Mouse (Mus musculus): ENCODE measurements at regions not wholly inside any gene's neighbourhood (a gene's known extent, or its start where the extent isn't known, plus 50 kb on each side); places are given as distances from the start of the nearest gene placed in this dataset.
"Not testable (repeated sequence)": the region's sequence is repeated elsewhere in the genome, so short reads cannot be mapped to it uniquely, and the experiment has no call there.

GRCm38 (mm10) chr5:3211284-3211683 lies 130.0 kb upstream of the Cdk6 start:
- no peak overlapping the region for H3K4me3 ChIP-seq (ENCODE audit: insufficient read depth in 1 of 2, low read depth in 1 of 2, low read length in 2 of 2, poor library complexity in 1 of 2, severe bottlenecking in 1 of 2)
- no peak overlapping the region for H3K27ac ChIP-seq (ENCODE audit: insufficient read depth, low read depth, low read length, poor library complexity, severe bottlenecking)
- no peak overlapping the region for H3K9ac ChIP-seq (ENCODE audit: insufficient read depth, low read depth, low read length, poor library complexity, severe bottlenecking)
- in situ Hi-C loops (cut with MboI; ENCODE audit: low sequenced_read_pairs in 2 of 2, unreplicated experiment in 2 of 2), result no loop called here
- H3K9me3 ChIP-seq (ENCODE audit: control insufficient read depth, insufficient read depth, low read depth, low read length), result no peaks in the 10 kb centered on the region
- no peaks in the 10 kb centered on the region for H3K36me3 ChIP-seq (ENCODE audit: control insufficient read depth, insufficient read depth, low read length, poor library complexity, severe bottlenecking)
- no peak for TF ChIP-seq MAFK (IDR thresholded peaks at IDR 0.05; ENCODE audit: insufficient read depth, low read depth, low read length)
- TF ChIP-seq HCFC1 (IDR thresholded peaks at IDR 0.05; ENCODE audit: borderline replicate concordance, insufficient read depth, low read length), result no peak
- no peak for TF ChIP-seq CHD2 (IDR thresholded peaks at IDR 0.05; ENCODE audit: low read depth, low read length)
- TF ChIP-seq ZC3H11A (IDR thresholded peaks at IDR 0.05; ENCODE audit: borderline replicate concordance, low read depth, low read length), result no peak
- TF ChIP-seq ZNF384 (IDR thresholded peaks at IDR 0.05; ENCODE audit: low read depth, low read length), result no peak
- H3K4me1 ChIP-seq (ENCODE audit: control insufficient read depth in 2 of 2, insufficient read depth in 2 of 2, low read length in 2 of 2, poor library complexity in 1 of 2), result no peaks in the 10 kb centered on the region
- DNase-seq (ENCODE audit: low read depth, low spot score), result no peak

GRCm38 (mm10) chr5:3216053-3216452 lies 125.2 kb upstream of the Cdk6 start:
- no peak for TF ChIP-seq ZNF384 (IDR thresholded peaks at IDR 0.05; ENCODE audit: low read depth, low read length)
- no peak for TF ChIP-seq ZC3H11A (IDR thresholded peaks at IDR 0.05; ENCODE audit: borderline replicate concordance, low read depth, low read length)
- TF ChIP-seq CHD2 (IDR thresholded peaks at IDR 0.05; ENCODE audit: low read depth, low read length), result no peak
- TF ChIP-seq MAFK (IDR thresholded peaks at IDR 0.05; ENCODE audit: insufficient read depth, low read depth, low read length), result no peak
- no peak for TF ChIP-seq HCFC1 (IDR thresholded peaks at IDR 0.05; ENCODE audit: borderline replicate concordance, insufficient read depth, low read length)
- no peak overlapping the region for H3K27ac ChIP-seq (ENCODE audit: insufficient read depth, low read depth, low read length, poor library complexity, severe bottlenecking)
- H3K36me3 ChIP-seq (ENCODE audit: control insufficient read depth, insufficient read depth, low read length, poor library complexity, severe bottlenecking), result no peaks in the 10 kb centered on the region
- in situ Hi-C loops (cut with MboI; ENCODE audit: low sequenced_read_pairs in 2 of 2, unreplicated experiment in 2 of 2), result no loop called here
- no peak overlapping the region for H3K9ac ChIP-seq (ENCODE audit: insufficient read depth, low read depth, low read length, poor library complexity, severe bottlenecking)
- no peaks in the 10 kb centered on the region for H3K4me1 ChIP-seq (ENCODE audit: control insufficient read depth in 2 of 2, insufficient read depth in 2 of 2, low read length in 2 of 2, poor library complexity in 1 of 2)
- no peak overlapping the region for H3K4me3 ChIP-seq (ENCODE audit: insufficient read depth in 1 of 2, low read depth in 1 of 2, low read length in 2 of 2, poor library complexity in 1 of 2, severe bottlenecking in 1 of 2)
- DNase-seq (ENCODE audit: low read depth, low spot score), result no peak
- H3K9me3 ChIP-seq (ENCODE audit: control insufficient read depth, insufficient read depth, low read depth, low read length), result no peaks in the 10 kb centered on the region

GRCm38 (mm10) chr5:3219230-3219629 lies 122.1 kb upstream of the Cdk6 start:
- TF ChIP-seq HCFC1 (IDR thresholded peaks at IDR 0.05; ENCODE audit: borderline replicate concordance, insufficient read depth, low read length), result no peak
- TF ChIP-seq ZC3H11A (IDR thresholded peaks at IDR 0.05; ENCODE audit: borderline replicate concordance, low read depth, low read length), result no peak
- no peak for TF ChIP-seq ZNF384 (IDR thresholded peaks at IDR 0.05; ENCODE audit: low read depth, low read length)

GRCm38 (mm10) chr5:3219770-3220169 lies 121.5 kb upstream of the Cdk6 start:
- H3K36me3 ChIP-seq (ENCODE audit: control insufficient read depth, insufficient read depth, low read length, poor library complexity, severe bottlenecking), result no peaks in the 10 kb centered on the region
- H3K9ac ChIP-seq (ENCODE audit: insufficient read depth, low read depth, low read length, poor library complexity, severe bottlenecking), result no peak overlapping the region
- no peaks in the 10 kb centered on the region for H3K4me1 ChIP-seq (ENCODE audit: control insufficient read depth in 2 of 2, insufficient read depth in 2 of 2, low read length in 2 of 2, poor library complexity in 1 of 2)
- no peak for TF ChIP-seq ZNF384 (IDR thresholded peaks at IDR 0.05; ENCODE audit: low read depth, low read length)
- no peak for TF ChIP-seq HCFC1 (IDR thresholded peaks at IDR 0.05; ENCODE audit: borderline replicate concordance, insufficient read depth, low read length)
- TF ChIP-seq CHD2 (IDR thresholded peaks at IDR 0.05; ENCODE audit: low read depth, low read length), result no peak
- TF ChIP-seq MAFK (IDR thresholded peaks at IDR 0.05; ENCODE audit: insufficient read depth, low read depth, low read length), result no peak
- no peak for TF ChIP-seq ZC3H11A (IDR thresholded peaks at IDR 0.05; ENCODE audit: borderline replicate concordance, low read depth, low read length)
- H3K4me3 ChIP-seq (ENCODE audit: insufficient read depth in 1 of 2, low read depth in 1 of 2, low read length in 2 of 2, poor library complexity in 1 of 2, severe bottlenecking in 1 of 2), result no peak overlapping the region
- no peak overlapping the region for H3K27ac ChIP-seq (ENCODE audit: insufficient read depth, low read depth, low read length, poor library complexity, severe bottlenecking)
- DNase-seq (ENCODE audit: low read depth, low spot score), result no peak
- in situ Hi-C loops (cut with MboI; ENCODE audit: low sequenced_read_pairs in 2 of 2, unreplicated experiment in 2 of 2), result no loop called here
- no peaks in the 10 kb centered on the region for H3K9me3 ChIP-seq (ENCODE audit: control insufficient read depth, insufficient read depth, low read depth, low read length)

More at GRCm38 (mm10) chr5:3219230-3219629, 122.1 kb upstream of the Cdk6 start:
- DNase-seq (ENCODE audit: low read depth, low spot score), result no peak
- no peaks in the 10 kb centered on the region for H3K4me1 ChIP-seq (ENCODE audit: control insufficient read depth in 2 of 2, insufficient read depth in 2 of 2, low read length in 2 of 2, poor library complexity in 1 of 2)
- H3K27ac ChIP-seq (ENCODE audit: insufficient read depth, low read depth, low read length, poor library complexity, severe bottlenecking), result no peak overlapping the region
- no peaks in the 10 kb centered on the region for H3K9me3 ChIP-seq (ENCODE audit: control insufficient read depth, insufficient read depth, low read depth, low read length)
- no peak overlapping the region for H3K4me3 ChIP-seq (ENCODE audit: insufficient read depth in 1 of 2, low read depth in 1 of 2, low read length in 2 of 2, poor library complexity in 1 of 2, severe bottlenecking in 1 of 2)
- no peak overlapping the region for H3K9ac ChIP-seq (ENCODE audit: insufficient read depth, low read depth, low read length, poor library complexity, severe bottlenecking)
- H3K36me3 ChIP-seq (ENCODE audit: control insufficient read depth, insufficient read depth, low read length, poor library complexity, severe bottlenecking), result no peaks in the 10 kb centered on the region
- in situ Hi-C loops (cut with MboI; ENCODE audit: low sequenced_read_pairs in 2 of 2, unreplicated experiment in 2 of 2), result no loop called here

GRCm38 (mm10) chr5:3223819-3224218 lies 117.5 kb upstream of the Cdk6 start:
- H3K4me1 ChIP-seq (ENCODE audit: control insufficient read depth in 2 of 2, insufficient read depth in 2 of 2, low read length in 2 of 2, poor library complexity in 1 of 2); in situ Hi-C loops (cut with MboI; ENCODE audit: low sequenced_read_pairs in 2 of 2, unreplicated experiment in 2 of 2); H3K36me3 ChIP-seq (ENCODE audit: control insufficient read depth, insufficient read depth, low read length, poor library complexity, severe bottlenecking); H3K9me3 ChIP-seq (ENCODE audit: control insufficient read depth, insufficient read depth, low read depth, low read length); H3K27ac ChIP-seq (ENCODE audit: insufficient read depth, low read depth, low read length, poor library complexity, severe bottlenecking); DNase-seq (ENCODE audit: low read depth, low spot score); H3K4me3 ChIP-seq (ENCODE audit: insufficient read depth in 1 of 2, low read depth in 1 of 2, low read length in 2 of 2, poor library complexity in 1 of 2, severe bottlenecking in 1 of 2); H3K9ac ChIP-seq (ENCODE audit: insufficient read depth, low read depth, low read length, poor library complexity, severe bottlenecking): not testable (repeated sequence)

- H3K4me1 ChIP-seq (ENCODE audit: control insufficient read depth in 2 of 2, insufficient read depth in 2 of 2, low read length in 2 of 2, poor library complexity in 1 of 2); H3K27ac ChIP-seq (ENCODE audit: insufficient read depth, low read depth, low read length, poor library complexity, severe bottlenecking); H3K9ac ChIP-seq (ENCODE audit: insufficient read depth, low read depth, low read length, poor library complexity, severe bottlenecking); H3K9me3 ChIP-seq (ENCODE audit: control insufficient read depth, insufficient read depth, low read depth, low read length); H3K4me3 ChIP-seq (ENCODE audit: insufficient read depth in 1 of 2, low read depth in 1 of 2, low read length in 2 of 2, poor library complexity in 1 of 2, severe bottlenecking in 1 of 2); in situ Hi-C loops (cut with MboI; ENCODE audit: low sequenced_read_pairs in 2 of 2, unreplicated experiment in 2 of 2); DNase-seq (ENCODE audit: low read depth, low spot score); H3K36me3 ChIP-seq (ENCODE audit: control insufficient read depth, insufficient read depth, low read length, poor library complexity, severe bottlenecking): not testable (repeated sequence)
Measured at GRCm38 (mm10) chr5:3224392-3225054, 116.8 kb upstream of the Cdk6 start.

- H3K27ac ChIP-seq (ENCODE audit: insufficient read depth, low read depth, low read length, poor library complexity, severe bottlenecking); H3K9ac ChIP-seq (ENCODE audit: insufficient read depth, low read depth, low read length, poor library complexity, severe bottlenecking); H3K9me3 ChIP-seq (ENCODE audit: control insufficient read depth, insufficient read depth, low read depth, low read length); H3K4me1 ChIP-seq (ENCODE audit: control insufficient read depth in 2 of 2, insufficient read depth in 2 of 2, low read length in 2 of 2, poor library complexity in 1 of 2); H3K4me3 ChIP-seq (ENCODE audit: insufficient read depth in 1 of 2, low read depth in 1 of 2, low read length in 2 of 2, poor library complexity in 1 of 2, severe bottlenecking in 1 of 2); in situ Hi-C loops (cut with MboI; ENCODE audit: low sequenced_read_pairs in 2 of 2, unreplicated experiment in 2 of 2); DNase-seq (ENCODE audit: low read depth, low spot score); H3K36me3 ChIP-seq (ENCODE audit: control insufficient read depth, insufficient read depth, low read length, poor library complexity, severe bottlenecking): not testable (repeated sequence)
Measured at GRCm38 (mm10) chr5:3225358-3225757, 115.9 kb upstream of the Cdk6 start.
